Mouse (Mus musculus) C2C12 (cell line): ENCODE results near the gene Tbc1d8. TPM values are rescaled to one million over a fixed set of nuclear protein-coding genes. Genes with fewer than 3 reads are reported as not detected.

Source experiments
- H3K27me3 ChIP-seq: one replicate; pipeline ENCODE4 v1.6.1; 2011; ENCODE audit not compliant: control insufficient read depth, insufficient read depth, insufficient read length
- H3K36me3 ChIP-seq: one replicate; pipeline ENCODE4 v1.6.1; 2011; ENCODE audit not compliant: control insufficient read depth, insufficient read depth
- H3K4me3 ChIP-seq: one replicate; pipeline ENCODE4 v1.5.1; 2011; ENCODE audit warnings: mild to moderate bottlenecking, control low read depth; ENCODE audit not compliant: poor library complexity, insufficient read depth, severe bottlenecking
- H3K79me2 ChIP-seq: one replicate; pipeline ENCODE4 v1.6.1; 2011; ENCODE audit not compliant: control insufficient read depth, insufficient read depth
- H3K79me3 ChIP-seq: one replicate; pipeline ENCODE4 v1.6.1; 2011; ENCODE audit warnings: low read depth, control low read depth
- H3ac ChIP-seq: one replicate; pipeline ENCODE3; 2011; ENCODE audit warnings: low read depth; ENCODE audit not compliant: control insufficient read depth, insufficient read length
- CEBPB ChIP-seq: IDR thresholded peaks from one replicate; pipeline ENCODE4 v1.6.1; 2011; ENCODE audit warnings: low read depth, mild to moderate bottlenecking, control low read depth, moderate library complexity
- CTCF ChIP-seq: IDR thresholded peaks from one replicate; pipeline ENCODE4 v1.5.1; 2011; ENCODE audit not compliant: control insufficient read depth, insufficient read depth, insufficient read length
- FOSL1 ChIP-seq: IDR thresholded peaks from one replicate; pipeline ENCODE4 v1.8.0; 2011; ENCODE audit warnings: mild to moderate bottlenecking, low read length; ENCODE audit not compliant: poor library complexity, insufficient read depth, severe bottlenecking
- MAX ChIP-seq: IDR thresholded peaks from one replicate; pipeline ENCODE4 v1.6.1; 2011; ENCODE audit warnings: mild to moderate bottlenecking, control low read depth
- MYOD1 ChIP-seq: IDR thresholded peaks from one replicate; pipeline ENCODE4 v1.6.1; 2011; ENCODE audit warnings: low read depth; ENCODE audit not compliant: control insufficient read depth, insufficient read length
- MYOG ChIP-seq: IDR thresholded peaks from one replicate; pipeline ENCODE4 v1.6.1; 2011; ENCODE audit not compliant: control insufficient read depth, insufficient read length; ENCODE audit errors: extremely low read depth
- USF1 ChIP-seq: IDR thresholded peaks from one replicate; pipeline ENCODE4 v1.6.1; 2011; ENCODE audit warnings: low read depth, mild to moderate bottlenecking, control low read depth, moderate library complexity
- polyA plus RNA-seq: library from polyadenylated mRNA; unstranded; fragments of >200 nt; fragmentation: generic; extraction: Trizol; gene quantifications from one replicate; pipeline ENCODE4 v1.2.1, GENCODE M21; 2012; ENCODE audit warnings: missing spikeins

Gene Tbc1d8
- polyA plus RNA-seq, 1 experiment = 0.43 TPM

- H3K79me3 ChIP-seq = no peaks in the 10 kb centered on the region
- H3K27me3 ChIP-seq = peaks cover 30% of the 10 kb centered on the region
- no peaks in the 10 kb centered on the region for H3K79me2 ChIP-seq
- H3K4me3 ChIP-seq = no peak overlapping the region
- no peak overlapping the region for H3ac ChIP-seq
- H3K36me3 ChIP-seq = no peaks in the 10 kb centered on the region
- no peak for TF ChIP-seq FOSL1
- no peak for TF ChIP-seq CEBPB
- TF ChIP-seq MYOG = no peak
- no peak for TF ChIP-seq MAX
- no peak for TF ChIP-seq MYOD1
- TF ChIP-seq USF1 = no peak
- no peak for TF ChIP-seq CTCF
Measured at GRCm38 (mm10) chr1:39504261-39504660, 25.7 kb upstream of the Tbc1d8 start.

GRCm38 (mm10) chr1:39502817-39503633 lies 24.5 kb upstream of the Tbc1d8 start:
- no peaks in the 10 kb centered on the region for H3K79me3 ChIP-seq
- TF ChIP-seq USF1 (no peak), MAX (no peak), MYOG (no peak), CEBPB (no peak), CTCF (no peak)
- peaks cover 34% of the 10 kb centered on the region for H3K27me3 ChIP-seq
- H3ac ChIP-seq = no peak overlapping the region
- no peak overlapping the region for H3K4me3 ChIP-seq
- no peaks in the 10 kb centered on the region for H3K36me3 ChIP-seq
- no peaks in the 10 kb centered on the region for H3K79me2 ChIP-seq

- Histone ChIP-seq H3K79me3 (no peaks in the 10 kb centered on the region), H3K36me3 (no peaks in the 10 kb centered on the region), H3K4me3 (no peak overlapping the region), H3ac (no peak overlapping the region), H3K79me2 (no peaks in the 10 kb centered on the region), H3K27me3 (peaks cover 30% of the 10 kb centered on the region)
- no peak for TF ChIP-seq MYOD1
- no peak for TF ChIP-seq MYOG
- TF ChIP-seq CTCF = no peak
- TF ChIP-seq FOSL1 = no peak
- no peak for TF ChIP-seq USF1
- TF ChIP-seq CEBPB = no peak
Measured at GRCm38 (mm10) chr1:39499485-39499941, 21.0 kb upstream of the Tbc1d8 start.

GRCm38 (mm10) chr1:39497748-39498147 lies 19.2 kb upstream of the Tbc1d8 start:
- Histone ChIP-seq H3K79me3 (no peaks in the 10 kb centered on the region), H3K36me3 (no peaks in the 10 kb centered on the region), H3K79me2 (no peaks in the 10 kb centered on the region), H3K27me3 (peaks cover 18% of the 10 kb centered on the region), H3ac (no peak overlapping the region), H3K4me3 (no peak overlapping the region)
- TF ChIP-seq CTCF (no peak), MAX (no peak), USF1 (no peak), MYOD1 (no peak), FOSL1 (no peak), CEBPB (no peak), MYOG (no peak)

GRCm38 (mm10) chr1:39496995-39497394 lies 18.4 kb upstream of the Tbc1d8 start:
- Histone ChIP-seq H3K36me3 (no peaks in the 10 kb centered on the region), H3K79me3 (no peaks in the 10 kb centered on the region), H3K79me2 (no peaks in the 10 kb centered on the region), H3K4me3 (no peak overlapping the region), H3ac (no peak overlapping the region), H3K27me3 (peaks cover 13% of the 10 kb centered on the region)
- TF ChIP-seq CEBPB (no peak), CTCF (no peak), USF1 (no peak), MYOG (no peak)

GRCm38 (mm10) chr1:39493664-39494063 lies 15.1 kb upstream of the Tbc1d8 start:
- Histone ChIP-seq H3K27me3 (peaks cover 6% of the 10 kb centered on the region), H3K36me3 (no peaks in the 10 kb centered on the region), H3ac (no peak overlapping the region), H3K4me3 (no peak overlapping the region), H3K79me3 (no peaks in the 10 kb centered on the region), H3K79me2 (no peaks in the 10 kb centered on the region)
- no peak for TF ChIP-seq FOSL1
- TF ChIP-seq MAX = no peak
- TF ChIP-seq CTCF = no peak
- TF ChIP-seq USF1 = no peak
- no peak for TF ChIP-seq MYOG
- no peak for TF ChIP-seq MYOD1
